Mouse (Mus musculus) MEL (cell line): ENCODE results near the gene Ctns. TPM values are rescaled to one million over a fixed set of nuclear protein-coding genes. Genes with fewer than 3 reads are reported as not detected.

Experiments used
- DNase-seq: peaks from one replicate; pipeline ENCODE4 v3.0.0; 2011; ENCODE audit warnings: low read depth, low spot score
- H3K27ac ChIP-seq: 2 replicates; pipeline ENCODE4 v1.5.1; 2012; ENCODE audit warnings: low read depth, mild to moderate bottlenecking, control low read depth, low read length, moderate library complexity; ENCODE audit not compliant: control insufficient read depth
- H3K27me3 ChIP-seq, 2 experiments: fragments of 150-350 bp in 1 of 2; sonication (generic) in 1 of 2; 2 replicates each; pipeline ENCODE4 v1.6.1; 2012; ENCODE audit warnings: low read length in 2 of 2, mild to moderate bottlenecking in 2 of 2, improper control_type of control experiment in 1 of 2, moderate library complexity in 1 of 2; ENCODE audit not compliant: insufficient read depth in 2 of 2, control insufficient read depth in 1 of 2
- H3K36me3 ChIP-seq, 2 experiments: 2 replicates each; pipeline ENCODE4 v1.6.1; 2012 to 2014; ENCODE audit warnings: low read length in 2 of 2, improper control_type of control experiment in 1 of 2, inconsistent platforms in 1 of 2, mild to moderate bottlenecking in 1 of 2; ENCODE audit not compliant: insufficient read depth in 2 of 2, control insufficient read depth in 1 of 2
- H3K4me1 ChIP-seq, 2 experiments: fragments of 150-350 bp in 1 of 2; sonication (generic) in 1 of 2; 2 replicates each; pipeline ENCODE4 v1.6.1; 2012; ENCODE audit warnings: low read length in 2 of 2, improper control_type of control experiment in 1 of 2, mild to moderate bottlenecking in 1 of 2; ENCODE audit not compliant: insufficient read depth in 2 of 2, control insufficient read depth in 1 of 2
- H3K4me3 ChIP-seq, 2 experiments: fragments of 150-350 bp in 1 of 2; sonication (generic) in 1 of 2; 2 replicates each; pipeline ENCODE4 v1.5.1; 2012; ENCODE audit warnings: low read depth in 2 of 2, low read length in 2 of 2, mild to moderate bottlenecking in 2 of 2, moderate library complexity in 2 of 2, control low read depth in 1 of 2, improper control_type of control experiment in 1 of 2; ENCODE audit not compliant: control insufficient read depth in 1 of 2, insufficient read depth in 1 of 2
- H3K79me2 ChIP-seq: 2 replicates; pipeline ENCODE4 v1.6.1; 2012; ENCODE audit warnings: mild to moderate bottlenecking, low read length, moderate library complexity; ENCODE audit not compliant: control insufficient read depth, poor library complexity, insufficient read depth
- H3K9ac ChIP-seq: 2 replicates; pipeline ENCODE4 v1.6.1; 2012; ENCODE audit warnings: low read depth, mild to moderate bottlenecking, control low read depth, low read length, moderate library complexity; ENCODE audit not compliant: control insufficient read depth, poor library complexity, severe bottlenecking
- H3K9me3 ChIP-seq: fragments of 150-350 bp; sonication (generic); replicated peaks from 2 replicates; pipeline ENCODE4 v1.6.1; 2012; ENCODE audit warnings: mild to moderate bottlenecking, low read length, improper control_type of control experiment, moderate library complexity; ENCODE audit not compliant: insufficient read depth
- CHD1 ChIP-seq: IDR thresholded peaks from 2 replicates; pipeline ENCODE4 v1.6.1; 2012; ENCODE audit warnings: low read depth, mild to moderate bottlenecking, inconsistent platforms, low read length, improper control_type of control experiment
- CTCF ChIP-seq, 3 experiments: IDR thresholded peaks in 2 of 3; conservative IDR thresholded peaks in 1 of 3; 2 replicates each; pipeline ENCODE4 v1.5.1; 2011 to 2012; ENCODE audit warnings: low read length in 3 of 3, low read depth in 2 of 3, mild to moderate bottlenecking in 2 of 3, improper control_type of control experiment in 1 of 3, inconsistent platforms in 1 of 3, mixed read lengths in 1 of 3, moderate library complexity in 1 of 3; ENCODE audit not compliant: control insufficient read depth in 1 of 3, insufficient read depth in 1 of 3, poor library complexity in 1 of 3, severe bottlenecking in 1 of 3
- E2F4 ChIP-seq: IDR thresholded peaks from 2 replicates; pipeline ENCODE4 v1.6.1; 2011; ENCODE audit warnings: low read depth, low read length, improper control_type of control experiment, borderline replicate concordance
- ELF1 ChIP-seq: IDR thresholded peaks from 2 replicates; pipeline ENCODE4 v1.6.1; 2014; ENCODE audit warnings: low read depth, mild to moderate bottlenecking, inconsistent platforms, low read length, improper control_type of control experiment, moderate library complexity
- ETS1 ChIP-seq: IDR thresholded peaks from 2 replicates; pipeline ENCODE4 v1.6.1; 2012; ENCODE audit warnings: low read depth, mild to moderate bottlenecking, inconsistent platforms, low read length, improper control_type of control experiment, moderate library complexity
- GABPA ChIP-seq: IDR thresholded peaks from 2 replicates; pipeline ENCODE4 v1.6.1; 2012; ENCODE audit warnings: low read depth, mild to moderate bottlenecking, inconsistent platforms, low read length, improper control_type of control experiment, moderate library complexity
- HCFC1 ChIP-seq: IDR thresholded peaks from 2 replicates; pipeline ENCODE4 v1.6.1; 2012; ENCODE audit warnings: low read depth, mild to moderate bottlenecking, inconsistent platforms, low read length, improper control_type of control experiment, moderate library complexity
- KAT2A ChIP-seq: conservative IDR thresholded peaks from 2 replicates; pipeline ENCODE4 v1.6.1; 2012; ENCODE audit warnings: low read depth, low read length, improper control_type of control experiment, inconsistent platforms
- MAX ChIP-seq: IDR thresholded peaks from 2 replicates; pipeline ENCODE4 v1.6.1; 2011; ENCODE audit warnings: low read length, improper control_type of control experiment
- MAZ ChIP-seq: IDR thresholded peaks from 2 replicates; pipeline ENCODE4 v1.6.1; 2012; ENCODE audit warnings: low read depth, mild to moderate bottlenecking, inconsistent platforms, low read length, improper control_type of control experiment
- MXI1 ChIP-seq: IDR thresholded peaks from 2 replicates; pipeline ENCODE4 v1.6.1; 2011; ENCODE audit warnings: mild to moderate bottlenecking, low read depth, low read length, improper control_type of control experiment
- MYC ChIP-seq: IDR thresholded peaks from 2 replicates; pipeline ENCODE4 v1.6.1; 2011; ENCODE audit warnings: low read depth, mild to moderate bottlenecking, low read length, improper control_type of control experiment, moderate library complexity
- NELFE ChIP-seq: IDR thresholded peaks from 2 replicates; pipeline ENCODE4 v1.6.1; 2011; ENCODE audit warnings: low read depth, low read length, improper control_type of control experiment
- NRF1 ChIP-seq: IDR thresholded peaks from 2 replicates; pipeline ENCODE4 v1.6.1; 2014; ENCODE audit warnings: low read depth, mild to moderate bottlenecking, inconsistent platforms, low read length, improper control_type of control experiment, moderate library complexity; ENCODE audit not compliant: poor library complexity, insufficient read depth, severe bottlenecking
- POLR2A ChIP-seq, 2 experiments: IDR thresholded peaks; 2 replicates each; pipeline ENCODE4 v1.6.1; 2011 to 2012; ENCODE audit warnings: low read length in 2 of 2, mild to moderate bottlenecking in 2 of 2, control low read depth in 1 of 2, improper control_type of control experiment in 1 of 2, low read depth in 1 of 2, moderate library complexity in 1 of 2; ENCODE audit not compliant: control insufficient read depth in 1 of 2, insufficient read depth in 1 of 2, poor library complexity in 1 of 2
- POLR2AphosphoS2 ChIP-seq: IDR thresholded peaks from 2 replicates; pipeline ENCODE4 v1.6.1; 2011; ENCODE audit warnings: low read length, improper control_type of control experiment
- RAD21 ChIP-seq: IDR thresholded peaks from 2 replicates; pipeline ENCODE4 v1.6.1; 2011; ENCODE audit warnings: mild to moderate bottlenecking, low read depth, low read length, improper control_type of control experiment
- SIN3A ChIP-seq: IDR thresholded peaks from 2 replicates; pipeline ENCODE4 v1.6.1; 2012; ENCODE audit warnings: low read length, improper control_type of control experiment, inconsistent platforms
- SMC3 ChIP-seq: IDR thresholded peaks from 2 replicates; pipeline ENCODE4 v1.6.1; 2011; ENCODE audit warnings: low read depth, low read length, improper control_type of control experiment
- TBP ChIP-seq: IDR thresholded peaks from 2 replicates; pipeline ENCODE4 v1.8.0; 2011; ENCODE audit warnings: low read depth, low read length, improper control_type of control experiment
- TCF12 ChIP-seq: IDR thresholded peaks from 2 replicates; pipeline ENCODE4 v1.6.1; 2014; ENCODE audit warnings: low read depth, mild to moderate bottlenecking, inconsistent platforms, low read length, improper control_type of control experiment, moderate library complexity
- UBTF ChIP-seq: IDR thresholded peaks from 2 replicates; pipeline ENCODE4 v1.6.1; 2012; ENCODE audit warnings: low read depth, mild to moderate bottlenecking, inconsistent platforms, low read length, improper control_type of control experiment, moderate library complexity, borderline replicate concordance; ENCODE audit not compliant: insufficient read depth
- USF1 ChIP-seq: IDR thresholded peaks from 2 replicates; pipeline ENCODE4 v1.6.1; 2014; ENCODE audit warnings: low read depth, mild to moderate bottlenecking, inconsistent platforms, low read length, improper control_type of control experiment, moderate library complexity
- ZC3H11A ChIP-seq: IDR thresholded peaks from 2 replicates; pipeline ENCODE4 v1.6.1; 2012; ENCODE audit warnings: low read depth, mild to moderate bottlenecking, inconsistent platforms, low read length, improper control_type of control experiment
- ZKSCAN1 ChIP-seq: IDR thresholded peaks from 2 replicates; pipeline ENCODE4 v1.6.1; 2012; ENCODE audit warnings: low read depth, mild to moderate bottlenecking, inconsistent platforms, low read length, improper control_type of control experiment, moderate library complexity
- ZMIZ1 ChIP-seq: IDR thresholded peaks from 2 replicates; pipeline ENCODE4 v1.6.1; 2012; ENCODE audit warnings: low read depth, mild to moderate bottlenecking, inconsistent platforms, low read length, improper control_type of control experiment, moderate library complexity
- ZNF384 ChIP-seq: IDR thresholded peaks from 2 replicates; pipeline ENCODE4 v1.6.1; 2012; ENCODE audit warnings: low read depth, mild to moderate bottlenecking, inconsistent platforms, low read length, improper control_type of control experiment
- polyA plus RNA-seq, 2 experiments: library from polyadenylated mRNA; stranded (reverse) in 1 of 2; unstranded in 1 of 2; fragments of >175 nt in 1 of 2; fragments of >200 nt in 1 of 2; gene quantifications; 2 replicates each; pipeline versions ENCODE4 v1.2.1 to v1.2.4; 2012; ENCODE audit warnings: low replicate concordance in 2 of 2, low read depth in 1 of 2; ENCODE audit not compliant: insufficient read length in 2 of 2, insufficient read depth in 1 of 2, missing spikeins in 1 of 2
- total RNA-seq: library from RNA; depleted of rRNA; stranded (reverse); fragments of 300-350 nt; gene quantifications from 2 replicates; pipeline ENCODE4 v1.2.3, GENCODE M21; 2012

The Ctns gene
- total and polyA plus RNA-seq, 3 experiments, result 5.4 to 9.4 TPM; not detected in 1

DNA sequence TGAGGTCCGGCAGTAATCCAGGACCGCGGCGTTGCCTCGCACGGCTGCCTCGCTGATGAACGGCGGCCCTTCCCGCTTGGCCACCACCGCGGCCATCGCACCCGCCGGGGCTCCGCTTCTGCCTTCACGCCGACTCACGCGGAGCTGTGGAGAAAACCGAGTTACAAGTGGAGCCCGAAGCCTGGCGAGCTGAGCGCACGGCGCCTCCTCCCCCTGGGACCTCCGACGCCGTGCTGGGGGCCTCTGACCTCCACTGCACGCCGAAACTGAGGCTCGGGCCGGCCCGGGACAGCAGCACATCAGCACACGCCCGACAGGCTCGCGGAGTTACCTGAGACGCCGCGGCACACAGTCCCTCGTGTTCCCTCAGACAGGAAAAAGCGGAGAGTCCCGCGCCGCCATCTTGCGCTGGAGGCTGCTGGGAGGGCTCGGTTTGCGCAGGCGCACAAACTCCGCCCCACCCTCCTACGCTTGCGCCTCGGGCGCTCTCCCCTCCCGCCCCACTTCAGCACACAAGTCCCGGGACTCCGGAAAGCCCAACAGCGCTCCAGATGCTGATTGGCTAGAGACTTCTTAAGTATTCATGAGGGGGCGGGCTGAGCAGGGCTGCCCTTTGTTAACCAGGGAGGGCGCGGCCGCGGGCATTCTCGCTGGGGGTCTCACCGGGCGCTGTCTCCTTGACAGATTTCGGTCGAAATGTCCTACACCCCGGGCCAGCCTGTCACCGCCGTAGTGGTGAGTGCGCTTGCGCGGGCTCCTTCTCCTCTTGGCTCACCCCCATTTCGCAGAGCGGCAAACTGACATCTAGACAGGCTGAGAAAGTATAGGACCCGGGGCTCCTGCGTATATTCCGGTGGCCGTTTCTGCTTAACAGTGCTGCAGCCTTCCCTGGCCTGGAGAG is 22.0 kb downstream of the Ctns start, which contains the start of the genes Emc6 and Tax1bp3:
Emc6 (minus strand) TSS at position 430 of the 901 bp plus-strand sequence.
Tax1bp3 (plus strand) TSS at position 476 of the 901 bp plus-strand sequence.
- no peaks in the 10 kb centered on the region for H3K9me3 ChIP-seq
- peak within 1 kb of the TSS; percentile 88 for H3K9ac ChIP-seq
- H3K79me2 ChIP-seq, result peaks cover 38% of the 10 kb centered on the region
- H3K27me3 ChIP-seq, result no peaks in the 10 kb centered on the region
- DNase-seq, result peak; percentile 100
- H3K27ac ChIP-seq, result peak within 1 kb of the TSS; percentile 58
- TF ChIP-seq ZC3H11A (no peak), TBP (peak; percentile 65; the same call in 1 of the 2 replicates), SIN3A (peak; percentile 90), ZNF384 (no peak), NRF1 (peak; percentile 85), GABPA (no peak), NELFE (peak; percentile 95), MAX (peak; percentile 55; the same call in 1 of the 2 replicates), ZKSCAN1 (no peak), MYC (peak; percentile 77; the same call in 1 of the 2 replicates), ZMIZ1 (peak; percentile 72; the same call in 1 of the 2 replicates), POLR2A (IDR thresholded peaks at IDR 0.05; ENCODE audit: control insufficient read depth in 1 of 2, insufficient read depth in 1 of 2, low read depth in 1 of 2, low read length in 2 of 2, poor library complexity in 1 of 2) (peak; percentile 93), KAT2A (peak; percentile 74; the same call in 1 of the 2 replicates), USF1 (0 out of 2 replicates have a peak, but pooled peaks have one; percentile 36), TCF12 (peak; percentile 77), HCFC1 (peak; percentile 89), UBTF (peak; percentile 80; the same call in 1 of the 2 replicates), ELF1 (peak; percentile 78), POLR2AphosphoS2 (peak; percentile 88; the same call in 1 of the 2 replicates), MXI1 (peak; percentile 71), RAD21 (no peak), CHD1 (no peak), SMC3 (no peak), MAZ (peak; percentile 94), E2F4 (no peak), CTCF (IDR thresholded peaks at IDR 0.05 in 2 of 3, conservative IDR thresholded peaks at IDR 0.05 in 1 of 3; ENCODE audit: control insufficient read depth in 1 of 3, insufficient read depth in 1 of 3, low read depth in 2 of 3, low read length in 3 of 3, poor library complexity in 1 of 3, severe bottlenecking in 1 of 3) (no peak), ETS1 (no peak)
- H3K36me3 ChIP-seq, result peaks cover 12 to 19% of the 10 kb centered on the region in 2 experiments; a peak in 3 of 4 replicates
- peak within 1 kb of the TSS; percentile 91 to 95 for H3K4me3 ChIP-seq
- peaks cover 4 to 12% of the 10 kb centered on the region in 2 experiments for H3K4me1 ChIP-seq
